Mouse (Mus musculus): ENCODE results near the gene Rhox4f. TPM values are rescaled to one million over a fixed set of nuclear protein-coding genes. Genes with fewer than 3 reads are reported as not detected.
"Not testable (repeated sequence)": the region's sequence is repeated elsewhere in the genome, so short reads cannot be mapped to it uniquely, and the experiment has no call there.

Rhox4f gene
- not detected for total RNA-seq (2021)
- long read RNA-seq, experiment 1, result 0 reads
- long read RNA-seq, experiment 2, result 0 reads

- DNase-seq (ENCODE audit: low spot score in 2 of 2); intact Hi-C loops (cut with DNase I): not testable (repeated sequence)
These were observed at the start of gene Rhox4f for GRCm38 (mm10) chrX:37607604-37608003. Gene Rhox4f (minus strand): TSS chrX:37607704.

- DNase-seq (ENCODE audit: low spot score in 2 of 2); intact Hi-C loops (cut with DNase I): not testable (repeated sequence)
These were observed 43.7 kb upstream of the Rhox4f start, which contains the start of gene Rhox4g for GRCm38 (mm10) chrX:37651227-37651626. Gene Rhox4g (minus strand): TSS chrX:37651327.

GRCm38 (mm10) chrX:37643370-37643769 is 35.9 kb upstream of the Rhox4f start, which contains the start of gene Rhox2g:
Gene Rhox2g (minus strand): TSS chrX:37643470.
- intact Hi-C loops (cut with DNase I); DNase-seq (ENCODE audit: low spot score in 2 of 2): not testable (repeated sequence)

DNA sequence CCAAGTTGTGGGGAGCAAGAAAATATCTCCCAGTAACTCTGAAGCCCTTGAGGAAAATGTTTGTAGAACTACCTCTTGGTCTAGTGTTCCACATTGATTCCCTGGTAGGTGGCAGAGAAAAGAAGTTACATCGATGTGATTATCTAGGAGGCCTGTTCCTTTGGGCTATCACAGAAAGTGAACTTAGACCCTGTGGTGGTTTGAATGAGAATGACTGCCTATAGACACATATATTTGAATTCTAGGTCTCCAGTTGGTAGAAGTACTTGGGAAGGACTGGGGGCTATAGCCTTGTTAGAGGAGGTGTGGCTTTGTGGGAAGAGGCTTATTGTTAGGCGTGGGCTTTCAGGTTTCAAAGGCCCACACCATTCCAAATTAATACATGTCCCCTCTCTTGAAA is 21.0 kb upstream of the Rhox4f start, which contains the start of gene Rhox3g:
Gene Rhox3g (minus strand): TSS at position 101 of the 400 bp plus-strand sequence.
- intact Hi-C loops (cut with DNase I); DNase-seq (ENCODE audit: low spot score in 2 of 2): not testable (repeated sequence)

DNA sequence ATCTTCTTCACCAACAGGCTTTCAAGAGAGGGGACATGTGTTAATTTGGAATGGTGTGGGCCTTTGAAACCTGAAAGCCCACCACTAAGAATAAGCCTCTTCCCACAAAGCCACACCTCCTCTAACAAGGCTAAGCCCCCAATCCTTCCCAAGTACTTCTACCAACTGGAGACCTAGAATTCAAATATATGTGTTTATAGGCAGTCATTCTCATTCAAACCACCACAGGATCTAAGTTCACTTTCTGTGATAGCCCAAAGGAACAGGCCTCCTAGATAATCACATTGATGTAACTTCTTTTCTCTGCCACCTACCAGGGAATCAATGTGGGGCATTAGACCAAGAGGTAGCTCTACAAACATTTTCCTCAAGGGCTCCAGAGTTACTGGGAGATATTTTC is 26.8 kb downstream of the Rhox4f start, which contains the start of gene Rhox3f:
Gene Rhox3f (plus strand): TSS at position 301 of the 400 bp plus-strand sequence.
- intact Hi-C loops (cut with DNase I); DNase-seq (ENCODE audit: low spot score in 2 of 2): not testable (repeated sequence)

DNA sequence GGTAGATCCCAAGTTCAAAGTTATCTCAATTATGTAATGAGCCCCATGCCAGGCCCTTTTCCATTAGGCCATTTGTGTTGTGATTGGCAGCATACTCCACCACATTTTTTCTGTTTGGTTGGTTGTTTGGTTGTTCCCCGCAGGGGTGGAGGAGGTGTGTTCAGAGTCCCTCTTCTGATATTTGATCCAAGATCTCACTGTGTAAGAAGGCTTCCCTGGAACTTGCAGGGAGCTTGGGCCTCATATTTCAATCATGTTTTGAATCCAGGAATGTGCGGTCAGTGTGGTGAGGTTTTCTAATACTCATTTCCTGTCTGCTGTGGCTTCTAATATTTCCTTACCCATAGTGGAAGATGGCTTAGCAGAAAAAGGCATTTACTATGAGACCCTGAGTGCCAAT is 34.9 kb downstream of the Rhox4f start:
- intact Hi-C loops (cut with DNase I); DNase-seq (ENCODE audit: low spot score in 2 of 2): not testable (repeated sequence)

- intact Hi-C loops (cut with DNase I); DNase-seq (ENCODE audit: low spot score in 2 of 2): not testable (repeated sequence)
These were observed 36.4 kb downstream of the Rhox4f start, which contains the start of gene Rhox2f for GRCm38 (mm10) chrX:37571105-37571504. Gene Rhox2f (plus strand): TSS chrX:37571405.

DNA sequence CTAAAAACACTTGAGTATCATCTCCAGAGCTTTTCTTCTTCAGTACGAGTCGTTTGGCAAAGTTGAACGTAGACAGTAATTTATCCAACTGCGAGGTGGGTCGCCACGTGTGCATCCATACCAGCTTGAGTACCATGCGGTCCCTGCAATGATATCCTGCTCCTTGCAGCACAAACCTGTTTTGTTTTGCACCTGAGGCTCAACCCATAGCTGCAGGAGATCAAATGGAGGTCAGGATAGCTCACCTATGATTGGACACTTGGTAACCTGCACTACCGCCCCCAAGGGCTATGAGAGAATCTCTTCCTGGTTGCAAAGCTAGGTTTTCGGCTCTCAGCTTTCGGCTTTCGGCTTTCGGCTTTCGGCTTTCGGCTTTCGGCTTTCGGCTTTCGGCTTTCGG is 50.4 kb downstream of the Rhox4f start, which contains the start of gene Rhox4e:
Gene Rhox4e (plus strand): TSS at position 301 of the 400 bp plus-strand sequence.
- intact Hi-C loops (cut with DNase I); DNase-seq (ENCODE audit: low spot score in 2 of 2): not testable (repeated sequence)

Other genes with a start within 250 kb of the Rhox4f start
- gene Rhox3a2, start 227.7 kb downstream of the Rhox4f start, total RNA-seq (2021), result not detected
- gene Rhox4a2, start 216.9 kb downstream of the Rhox4f start, total RNA-seq (2021), result not detected
- gene Rhox2b, start 195.6 kb downstream of the Rhox4f start, total RNA-seq (2021), result not detected
- gene Rhox4b, start 175.2 kb downstream of the Rhox4f start, total RNA-seq (2021), result not detected
- gene Rhox2c, start 154.0 kb downstream of the Rhox4f start, total RNA-seq (2021), result not detected
- not detected for gene Rhox3c, start 149.1 kb downstream of the Rhox4f start, total RNA-seq (2021)
- gene Rhox4c, start 127.4 kb downstream of the Rhox4f start, total RNA-seq (2021), result not detected
- gene Rhox2d, start 114.3 kb downstream of the Rhox4f start, total RNA-seq (2021), result not detected
- gene Rhox4d, start 93.3 kb downstream of the Rhox4f start, total RNA-seq (2021), result not detected
- not detected for gene Rhox2e, start 77.3 kb downstream of the Rhox4f start, total RNA-seq (2021)
- gene Rhox3e, start 65.7 kb downstream of the Rhox4f start, total RNA-seq (2021), result not detected
- not detected for gene Rhox4e, start 50.3 kb downstream of the Rhox4f start, total RNA-seq (2021)
- not detected for gene Rhox2f, start 36.3 kb downstream of the Rhox4f start, total RNA-seq (2021)
- gene Rhox3f, start 26.7 kb downstream of the Rhox4f start, total RNA-seq (2021), result not detected
- not detected for gene Rhox3g, start 20.9 kb upstream of the Rhox4f start, total RNA-seq (2021)
- not detected for gene Rhox2g, start 35.8 kb upstream of the Rhox4f start, total RNA-seq (2021)
- not detected for gene Rhox4g, start 43.6 kb upstream of the Rhox4f start, total RNA-seq (2021)
- gene Rhox3h, start 61.1 kb upstream of the Rhox4f start, total RNA-seq (2021), result not detected
- gene Rhox2h, start 65.6 kb upstream of the Rhox4f start, total RNA-seq (2021), result not detected
- not detected for gene Rhox5, start 197.1 kb upstream of the Rhox4f start, total RNA-seq (2021)
- not detected for gene Rhox6, start 219.2 kb upstream of the Rhox4f start, total RNA-seq (2021)
- gene Rhox7a, start 224.0 kb upstream of the Rhox4f start, total RNA-seq (2021), result not detected